21 mouse cellular contexts compared by ENCODE assay signal in the genomic region with DNA sequence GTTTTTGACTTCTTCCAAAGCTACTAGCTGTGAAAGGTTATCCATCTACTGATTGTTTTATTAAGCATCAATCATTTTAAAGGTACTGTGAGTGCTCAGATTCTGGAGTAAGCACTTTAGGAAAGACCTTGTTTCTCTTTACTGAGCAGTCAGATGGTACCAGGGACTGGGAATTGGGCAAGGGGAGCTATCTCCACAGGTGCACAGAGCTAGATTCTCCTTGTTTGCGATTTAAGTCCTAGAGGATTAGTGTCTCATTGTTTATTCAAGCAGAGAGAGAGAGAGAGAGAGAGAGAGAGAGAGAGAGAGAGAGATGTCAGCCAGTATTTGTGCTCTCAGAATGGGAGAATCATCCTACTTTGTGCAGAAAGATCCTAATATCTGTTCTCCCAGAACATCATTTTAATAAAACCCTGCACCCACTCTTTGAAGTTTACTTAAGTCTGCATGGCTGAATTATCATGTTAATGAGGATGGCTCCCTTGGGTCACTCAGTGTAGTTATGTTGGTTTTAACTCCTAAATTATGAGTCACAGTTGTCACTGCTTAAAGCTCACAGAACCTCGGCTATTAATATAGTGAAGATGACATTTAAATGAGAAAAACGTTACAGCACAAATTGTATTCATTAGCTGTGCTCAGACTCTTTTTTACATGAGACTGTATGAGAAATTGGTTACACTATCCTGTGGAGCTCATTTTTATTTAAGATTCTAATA.
DNase-seq lines count a peak whose midpoint lies in the region; ATAC-seq and TF ChIP-seq lines count a peak whose summit lies in the region.
"Had no signal": no experiment of that assay in that cellular context is flagged by ENCODE, and none has a peak within 500 bp of the region (broad histone marks: within the 10 kb centered on the region; RNA-seq: fewer than 3 reads in every experiment).

No protein-coding gene starts in this region.

- DNase-seq in embryonic facial prominence, embryonic 14.5 days (ENCODE audit: low spot score) = peak; percentile 4
- DNase-seq in embryonic facial prominence, embryonic 10.5 days (ENCODE audit: low spot score) = no peak
- DNase-seq in left cerebral cortex, postnatal 4 days = peak; percentile 39
- no peak for DNase-seq in left cerebral cortex, postnatal 10 days (ENCODE audit: extremely low spot score in 1 of 2, low spot score in 2 of 2)
- peak; percentile 9 for DNase-seq in forebrain, postnatal 0 days
- DNase-seq in heart, adult 8-10 months (ENCODE audit: low spot score) = no peak
- DNase-seq in layer of hippocampus, postnatal 14 days (ENCODE audit: low spot score in 2 of 2) = no peak
- DNase-seq: adrenal gland, adult 8-10 months; cerebellum, adult 8-10 months; embryo, embryonic 11 days; gastrocnemius, postnatal 14 days; heart, adult 2 months; kidney, adult 18-20 months; kidney, postnatal 25 days; lung, adult 2 months; lung, postnatal 36 days; thymus, adult 18-20 months had no signal

- H3K27ac ChIP-seq in embryonic facial prominence, embryonic 14.5 days (replicated peaks; ENCODE audit: low read depth, low read length) = no peak overlapping the region
- no peak overlapping the region for H3K27ac ChIP-seq in embryonic facial prominence, embryonic 10.5 days (replicated peaks)
- H3K27ac ChIP-seq in forebrain, postnatal 0 days (ENCODE audit: low read depth, low read length) = no peak overlapping the region
- peak overlapping the region; percentile 33 for H3K27ac ChIP-seq in midbrain, embryonic 16.5 days (ENCODE audit: low read length)
- H3K27ac ChIP-seq: heart, adult 2 months; limb, embryonic 10.5 days had no signal

- no peak for TF ChIP-seq CTCF in forebrain, postnatal 0 days (IDR thresholded peaks at IDR 0.05; ENCODE audit: low read depth)

- no peaks in the 10 kb centered on the region for H3K9me3 ChIP-seq in embryonic facial prominence, embryonic 14.5 days (ENCODE audit: control insufficient read depth, low read length)
- H3K9me3 ChIP-seq in embryonic facial prominence, embryonic 10.5 days = no peaks in the 10 kb centered on the region
- no peaks in the 10 kb centered on the region for H3K9me3 ChIP-seq in forebrain, postnatal 0 days (ENCODE audit: low read length)
- H3K9me3 ChIP-seq in midbrain, embryonic 16.5 days (replicated peaks; ENCODE audit: control insufficient read depth, low read length, poor library complexity, severe bottlenecking) = no peaks in the 10 kb centered on the region
- H3K9me3 ChIP-seq: limb, embryonic 10.5 days had no signal

- H3K4me1 ChIP-seq in embryonic facial prominence, embryonic 14.5 days (ENCODE audit: control insufficient read depth, insufficient read depth, low read length) = no peaks in the 10 kb centered on the region
- H3K4me1 ChIP-seq in embryonic facial prominence, embryonic 10.5 days = no peaks in the 10 kb centered on the region
- no peaks in the 10 kb centered on the region for H3K4me1 ChIP-seq in forebrain, postnatal 0 days (ENCODE audit: insufficient read depth)
- H3K4me1 ChIP-seq in midbrain, embryonic 16.5 days (ENCODE audit: control insufficient read depth, insufficient read depth, low read length) = no peaks in the 10 kb centered on the region
- H3K4me1 ChIP-seq: limb, embryonic 10.5 days had no signal

- H3K4me2 ChIP-seq in embryonic facial prominence, embryonic 14.5 days (ENCODE audit: low read depth, low read length) = no peak overlapping the region
- no peak overlapping the region for H3K4me2 ChIP-seq in forebrain, postnatal 0 days (ENCODE audit: low read depth)
- H3K4me2 ChIP-seq in midbrain, embryonic 16.5 days (ENCODE audit: low read length) = no peak overlapping the region
- H3K4me2 ChIP-seq: liver, embryonic 11.5 days had no signal

- 50% methylated on average over 3 of the region's 3 CpGs for WGBS in embryonic facial prominence, embryonic 14.5 days
- WGBS in embryonic facial prominence, embryonic 10.5 days = 63% methylated on average over 3 of the region's 3 CpGs
- 32% methylated on average over 3 of the region's 3 CpGs for WGBS in forebrain, postnatal 0 days
- 22% methylated on average over 3 of the region's 3 CpGs for WGBS in midbrain, embryonic 16.5 days

- H3K36me3 ChIP-seq in embryonic facial prominence, embryonic 14.5 days (ENCODE audit: control insufficient read depth, insufficient read depth, low read length) = no peaks in the 10 kb centered on the region
- no peaks in the 10 kb centered on the region for H3K36me3 ChIP-seq in embryonic facial prominence, embryonic 10.5 days (replicated peaks)
- H3K36me3 ChIP-seq in forebrain, postnatal 0 days (ENCODE audit: insufficient read depth) = no peaks in the 10 kb centered on the region
- H3K36me3 ChIP-seq in midbrain, embryonic 16.5 days (ENCODE audit: control insufficient read depth, insufficient read depth, low read length) = no peaks in the 10 kb centered on the region
- H3K36me3 ChIP-seq: limb, embryonic 10.5 days had no signal

- no peaks in the 10 kb centered on the region for H3K27me3 ChIP-seq in embryonic facial prominence, embryonic 14.5 days (replicated peaks; ENCODE audit: control insufficient read depth, insufficient read depth, low read length)
- no peaks in the 10 kb centered on the region for H3K27me3 ChIP-seq in embryonic facial prominence, embryonic 10.5 days (replicated peaks; ENCODE audit: low read depth, poor library complexity, severe bottlenecking)
- H3K27me3 ChIP-seq in forebrain, postnatal 0 days (ENCODE audit: insufficient read depth, low read length) = no peaks in the 10 kb centered on the region
- H3K27me3 ChIP-seq in midbrain, embryonic 16.5 days (ENCODE audit: control insufficient read depth, insufficient read depth, low read depth, low read length) = no peaks in the 10 kb centered on the region
- H3K27me3 ChIP-seq: CH12.LX had no signal

- ATAC-seq in embryonic facial prominence, embryonic 14.5 days (ENCODE audit: low read depth) = no peak
- peak; percentile 63; the same call in 1 of the 2 replicates for ATAC-seq in forebrain, postnatal 0 days
- ATAC-seq in midbrain, embryonic 16.5 days = peak; percentile 92

- no peak overlapping the region for H3K9ac ChIP-seq in embryonic facial prominence, embryonic 14.5 days (ENCODE audit: low read depth, low read length)
- no peak overlapping the region for H3K9ac ChIP-seq in forebrain, postnatal 0 days
- H3K9ac ChIP-seq in midbrain, embryonic 16.5 days (ENCODE audit: low read depth, low read length) = no peak overlapping the region

- no peak overlapping the region for H3K4me3 ChIP-seq in embryonic facial prominence, embryonic 14.5 days (ENCODE audit: low read depth, low read length)
- H3K4me3 ChIP-seq in embryonic facial prominence, embryonic 10.5 days = no peak overlapping the region
- no peak overlapping the region for H3K4me3 ChIP-seq in forebrain, postnatal 0 days (ENCODE audit: low read depth, low read length)
- no peak overlapping the region for H3K4me3 ChIP-seq in midbrain, embryonic 16.5 days (ENCODE audit: low read depth, low read length)
- H3K4me3 ChIP-seq: heart, adult 2 months; limb, embryonic 10.5 days had no signal

- intact Hi-C loops in left cerebral cortex, postnatal 4 days (cut with DNase I) = no loop called here
- intact Hi-C loops in left cerebral cortex, postnatal 10 days (cut with DNase I) = no loop called here

Comparison
In these comparisons a context has a peak if more than half of its experiments do, and no peak if none do; other contexts are left out.
1. DNase-seq: peak in embryonic facial prominence, embryonic 14.5 days (single experiment), left cerebral cortex, postnatal 4 days (single experiment) and forebrain, postnatal 0 days (single experiment); none in embryonic facial prominence, embryonic 10.5 days (single experiment), left cerebral cortex, postnatal 10 days (0 of 2), heart, adult 8-10 months (single experiment) and layer of hippocampus, postnatal 14 days (0 of 2).